Mouse (Mus musculus) myocyte (in vitro differentiated cells): ENCODE data around the gene Ercc4.

Source experiments
- CEBPB ChIP-seq: IDR thresholded peaks from 2 replicates; pipeline ENCODE4 v1.6.1; 2011; ENCODE audit warnings: mild to moderate bottlenecking, moderate library complexity; ENCODE audit not compliant: poor library complexity, insufficient read depth, severe bottlenecking
- E2F4 ChIP-seq: IDR thresholded peaks from one replicate; pipeline ENCODE4 v1.6.1; 2011; ENCODE audit warnings: mild to moderate bottlenecking, control low read depth, moderate library complexity; ENCODE audit not compliant: insufficient read depth
- POLR2A ChIP-seq: IDR thresholded peaks from one replicate; pipeline ENCODE4 v1.6.1; 2011; ENCODE audit warnings: low read depth, mild to moderate bottlenecking, control low read depth, moderate library complexity; ENCODE audit not compliant: insufficient read length
- TCF12 ChIP-seq: IDR thresholded peaks from one replicate; pipeline ENCODE4 v1.6.1; 2011; ENCODE audit warnings: mild to moderate bottlenecking, control low read depth; ENCODE audit not compliant: poor library complexity, insufficient read depth, severe bottlenecking
- TCF3 ChIP-seq: IDR thresholded peaks from one replicate; pipeline ENCODE4 v1.6.1; 2011; ENCODE audit warnings: low read depth, control low read depth; ENCODE audit not compliant: insufficient read length

GRCm38 (mm10) chr16:13167731-13168130 lies 58.2 kb downstream of the Ercc4 start:
- no peak for TF ChIP-seq POLR2A
- TF ChIP-seq TCF12: no peak
- TF ChIP-seq E2F4: no peak
- no peak for TF ChIP-seq CEBPB
- no peak for TF ChIP-seq TCF3
